Mouse (Mus musculus) ovary, postnatal 14 days (tissue): ENCODE results near the gene Asphd2.
A peak's percentile ranks its signal among the peaks of the same experiment; 100 is the strongest.

Experiments used
- DNase-seq: peaks from one replicate; pipeline ENCODE4 v3.0.0; 2022; ENCODE audit warnings: low spot score

Asphd2 gene

GRCm38 (mm10) chr5:112349169-112349568 is 45.5 kb downstream of the Asphd2 start:
- DNase-seq = no peak

- DNase-seq = no peak
Measured at GRCm38 (mm10) chr5:112346211-112346965, 48.3 kb downstream of the Asphd2 start.

- no peak for DNase-seq
Measured at GRCm38 (mm10) chr5:112344092-112344960, 50.3 kb downstream of the Asphd2 start.

- DNase-seq = no peak
Measured at GRCm38 (mm10) chr5:112343205-112343595, 51.5 kb downstream of the Asphd2 start.

GRCm38 (mm10) chr5:112342463-112343204 is 52.0 kb downstream of the Asphd2 start, which contains the start of the genes Srrd and Hps4:
Srrd (minus strand) TSS chr5:112343040.
Hps4 (plus strand) TSS chr5:112343083.
- peak; percentile 92 for DNase-seq

- DNase-seq = no peak
Measured at GRCm38 (mm10) chr5:112339215-112339614, 55.5 kb downstream of the Asphd2 start.

- DNase-seq = no peak
Measured at GRCm38 (mm10) chr5:112337004-112337403, 57.7 kb downstream of the Asphd2 start.

GRCm38 (mm10) chr5:112335473-112335872 is 59.2 kb downstream of the Asphd2 start:
- DNase-seq = peak; percentile 47
